Mouse (Mus musculus) liver (tissue): Measurements from ENCODE around the gene Rere.
A peak's percentile ranks its signal among the peaks of the same experiment; 100 is the strongest.

Experiments
- DNase-seq: peaks from one replicate; pipeline ENCODE4 v3.0.0-alpha.2; 2020; ENCODE audit warnings: mixed read lengths

Gene Rere

DNA sequence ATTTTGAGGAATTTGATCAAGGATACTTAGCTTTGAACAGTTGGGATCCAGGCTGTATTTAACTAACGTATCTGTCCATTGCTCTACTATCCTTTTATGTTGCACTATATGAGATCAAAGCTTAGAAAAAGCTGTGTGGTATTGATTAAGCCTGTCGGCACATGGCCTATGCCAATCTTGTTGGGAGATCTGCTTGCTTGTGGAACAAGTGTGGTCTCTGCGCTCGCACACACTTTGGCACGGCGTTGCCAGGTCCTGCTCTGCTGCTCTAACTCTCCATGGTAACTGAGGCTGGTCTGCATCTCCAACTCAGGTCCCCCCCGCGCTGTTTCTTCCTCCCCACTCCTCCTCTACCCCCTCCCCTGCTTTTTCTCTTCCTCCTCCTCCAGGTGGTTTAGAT, 112.2 kb downstream of the Rere start:
- DNase-seq: no peak

DNA sequence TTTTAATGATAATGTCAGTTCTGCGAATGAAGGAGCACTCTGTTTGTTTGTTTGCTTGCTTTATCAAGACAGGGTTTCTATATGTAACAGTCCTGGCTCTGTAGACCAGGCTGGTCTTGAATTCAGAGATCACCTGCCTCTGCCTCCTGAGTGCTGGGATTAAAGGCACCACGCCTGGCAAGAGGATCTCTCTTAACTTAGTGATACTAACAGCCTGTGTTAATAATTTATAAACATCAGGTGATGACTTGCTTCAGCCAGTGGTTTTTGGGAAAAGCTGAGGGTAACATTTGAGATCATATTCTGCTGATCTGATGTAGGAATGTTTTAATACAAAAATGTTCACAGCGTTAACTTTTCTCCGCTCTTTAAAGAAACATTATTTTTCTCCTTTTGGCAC, 112.6 kb downstream of the Rere start:
- no peak for DNase-seq

DNA sequence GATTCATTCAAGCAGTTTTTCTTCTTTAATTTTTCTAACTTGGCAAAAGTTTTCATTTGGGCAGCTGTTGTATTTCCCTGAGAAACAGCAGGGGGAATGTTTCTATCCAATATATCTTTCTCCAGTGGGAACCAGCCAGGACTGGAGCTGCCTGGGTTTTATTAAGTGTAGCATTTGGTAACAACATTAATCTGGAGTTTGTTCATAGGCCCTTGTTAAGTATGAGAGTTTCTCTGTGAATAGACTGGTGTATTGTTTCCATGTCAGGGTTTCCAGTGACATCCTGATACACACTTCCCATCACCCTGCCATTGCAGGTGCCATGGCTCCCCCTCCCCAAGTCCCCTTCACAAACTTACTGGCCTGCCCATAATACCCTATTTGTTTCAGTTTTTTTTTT, 114.9 kb downstream of the Rere start:
- no peak for DNase-seq

DNA sequence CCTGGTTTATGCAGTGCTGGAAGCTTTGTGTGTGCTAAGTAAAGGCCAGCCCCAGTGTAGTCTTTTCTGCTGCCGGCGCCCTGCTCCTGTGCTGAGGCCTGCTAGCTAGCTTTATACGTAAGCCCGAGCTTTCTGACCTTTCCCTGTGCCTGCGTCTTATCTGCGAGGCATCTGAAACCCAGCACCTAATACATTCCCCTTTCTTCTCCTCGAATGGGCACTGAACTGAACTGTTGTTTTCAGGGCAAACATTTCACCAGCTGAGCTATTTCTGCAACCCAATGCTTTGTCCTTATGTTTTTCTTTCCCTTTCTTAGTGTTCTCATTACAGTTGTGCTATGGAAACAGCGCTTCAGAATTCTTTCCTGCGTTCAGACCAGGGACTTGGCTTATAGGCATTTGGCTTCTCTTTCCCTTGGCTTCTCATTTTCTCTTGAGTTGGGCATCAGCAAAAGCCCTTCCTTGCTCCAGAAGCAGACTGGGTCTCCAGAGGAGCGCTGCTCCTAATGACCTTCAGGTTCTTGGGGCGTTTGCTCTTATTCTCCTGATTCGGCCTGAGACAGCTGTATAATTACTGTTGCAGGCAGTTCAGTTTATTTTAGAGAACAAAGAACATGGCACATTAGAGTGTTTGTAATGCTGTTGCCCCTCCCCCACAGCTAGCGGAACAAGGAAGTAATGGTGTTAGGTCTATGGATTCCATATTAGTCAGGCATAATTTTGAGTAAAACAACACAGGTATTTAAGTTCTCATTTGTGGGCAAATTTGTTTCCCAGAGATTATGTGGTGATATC, 115.6 kb downstream of the Rere start:
- DNase-seq: peak; percentile 28

DNA sequence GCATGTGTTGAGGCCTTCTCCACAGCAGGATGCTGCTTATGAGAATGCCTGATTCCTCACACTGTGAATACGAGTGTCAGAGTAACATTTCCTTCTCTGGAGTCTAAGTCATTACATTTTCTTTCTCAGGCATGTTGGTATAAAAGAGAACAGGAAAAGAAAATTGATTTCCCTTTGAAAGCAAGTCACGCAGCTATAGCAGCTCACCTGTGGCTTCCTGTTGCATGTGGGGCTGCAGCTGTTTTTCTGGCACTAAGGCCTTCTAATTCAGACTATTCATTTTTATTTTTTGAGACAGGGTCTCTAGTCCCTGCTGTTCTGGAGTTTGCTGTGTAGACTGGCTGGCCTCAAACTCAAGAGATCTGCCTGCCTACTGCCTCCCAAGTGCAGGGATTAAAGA, 117.6 kb downstream of the Rere start:
- DNase-seq: no peak

DNA sequence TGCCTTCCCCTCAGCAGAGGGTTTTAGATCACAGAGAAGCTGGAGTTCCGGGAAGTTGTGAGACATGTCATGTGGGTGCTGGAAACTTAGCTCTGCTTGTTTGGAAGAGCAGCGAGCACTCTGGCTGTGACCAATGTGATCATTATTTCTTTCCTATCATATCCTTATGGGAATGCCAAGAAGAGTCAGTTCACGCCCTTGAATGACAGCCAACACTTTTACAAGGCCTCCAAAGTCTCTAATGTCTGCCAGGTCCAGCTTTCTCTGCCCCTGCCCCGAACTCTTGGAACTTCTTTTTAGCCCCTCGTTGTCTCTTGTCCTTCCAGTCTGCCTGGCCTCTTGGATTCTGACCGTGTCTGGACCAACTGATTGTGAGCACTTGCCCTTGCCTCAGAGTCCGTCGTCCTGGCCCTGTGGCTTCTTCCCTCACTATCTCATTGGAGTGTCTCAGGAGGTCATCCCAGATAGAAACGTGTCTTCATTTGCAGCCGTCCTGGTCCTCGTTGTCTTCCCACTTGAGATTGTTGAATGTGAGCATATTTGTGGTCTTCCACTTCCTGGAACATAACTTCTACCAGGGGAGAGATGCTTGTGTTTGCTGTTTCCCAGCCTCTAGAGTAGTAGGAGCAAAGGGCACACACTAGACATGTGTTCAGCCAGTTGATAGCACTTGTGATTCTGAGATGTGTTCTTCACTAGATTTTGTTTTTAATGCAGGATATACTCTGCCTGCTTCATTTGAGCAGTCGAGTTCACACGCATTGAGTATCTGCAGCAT, 120.6 kb downstream of the Rere start:
- no peak for DNase-seq

DNA sequence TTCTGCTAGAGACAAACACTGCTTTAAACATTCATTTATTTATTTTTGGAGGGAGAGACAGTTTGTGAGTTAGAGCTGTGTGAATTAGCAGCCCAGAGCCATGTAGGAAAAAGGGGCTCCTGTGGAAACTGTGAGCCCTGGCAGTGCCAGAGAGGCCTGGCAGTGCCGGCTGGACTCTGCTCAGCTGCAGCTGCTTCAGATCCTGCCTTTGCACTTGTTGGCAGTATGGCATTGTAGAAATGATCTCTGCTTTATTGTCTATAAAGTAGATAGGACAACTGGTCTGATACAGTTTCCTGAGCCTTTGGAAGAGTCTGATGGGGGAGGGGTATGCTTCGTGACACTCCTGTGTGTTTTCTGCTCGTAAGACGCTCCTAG, 121.2 kb downstream of the Rere start:
- no peak for DNase-seq

DNA sequence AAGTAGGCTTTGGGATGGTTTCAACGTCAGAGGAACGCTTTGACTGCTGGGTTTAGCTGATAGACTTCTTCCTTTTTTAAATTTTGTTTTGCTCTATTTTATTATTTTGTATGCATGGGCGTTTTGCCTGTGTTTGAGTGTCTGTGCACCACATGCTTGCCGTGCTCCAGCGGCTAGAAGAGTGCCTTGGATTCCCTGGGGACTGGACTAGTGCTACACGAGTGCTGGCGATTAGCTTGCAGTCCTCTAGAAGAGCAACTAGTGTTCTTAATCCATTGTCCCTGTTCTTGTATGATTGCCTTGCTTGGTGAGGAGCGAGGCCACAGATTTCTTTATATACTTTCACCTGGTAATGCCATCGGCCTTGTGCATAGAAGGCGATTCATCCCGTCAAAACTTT, 122.5 kb downstream of the Rere start:
- DNase-seq: no peak

DNA sequence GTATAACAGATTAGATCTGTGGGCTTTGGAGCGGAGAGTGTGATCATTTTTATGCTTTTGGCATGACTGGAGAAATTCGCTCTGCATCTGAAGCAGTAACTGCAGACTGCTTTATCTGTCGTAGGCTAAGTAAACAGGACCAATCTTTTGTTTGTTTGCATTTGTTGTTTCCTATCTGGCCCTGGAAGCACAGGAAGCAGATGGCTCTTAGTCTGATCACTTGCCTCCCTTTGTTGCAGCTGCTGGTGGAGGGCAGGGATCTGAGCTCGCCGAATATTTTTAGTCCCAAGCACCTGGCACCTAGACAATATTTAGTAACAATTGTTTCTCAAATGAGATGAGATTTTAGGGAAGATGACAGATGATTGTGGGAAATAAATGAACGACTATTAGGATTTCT, 123.1 kb downstream of the Rere start:
- DNase-seq: no peak

DNA sequence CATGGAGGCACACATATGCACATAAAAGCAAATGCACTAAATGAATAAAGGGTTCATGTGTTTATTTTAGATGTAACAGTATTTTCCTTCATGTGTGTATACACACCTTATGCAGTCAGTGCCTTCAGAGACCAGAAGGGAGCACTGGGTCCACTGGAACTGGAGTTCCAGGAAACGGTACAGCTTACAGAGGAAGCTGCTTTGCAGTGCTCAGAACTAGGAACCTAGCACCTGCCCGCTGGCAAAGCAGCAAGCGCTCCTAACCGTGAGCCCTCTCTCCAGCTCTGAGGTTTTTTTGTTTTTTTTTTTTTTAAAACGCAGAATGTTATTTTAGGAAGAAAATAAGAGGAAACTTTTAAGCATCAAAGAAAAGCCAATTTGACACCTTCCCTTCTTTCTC, 124.3 kb downstream of the Rere start:
- DNase-seq: no peak

DNA sequence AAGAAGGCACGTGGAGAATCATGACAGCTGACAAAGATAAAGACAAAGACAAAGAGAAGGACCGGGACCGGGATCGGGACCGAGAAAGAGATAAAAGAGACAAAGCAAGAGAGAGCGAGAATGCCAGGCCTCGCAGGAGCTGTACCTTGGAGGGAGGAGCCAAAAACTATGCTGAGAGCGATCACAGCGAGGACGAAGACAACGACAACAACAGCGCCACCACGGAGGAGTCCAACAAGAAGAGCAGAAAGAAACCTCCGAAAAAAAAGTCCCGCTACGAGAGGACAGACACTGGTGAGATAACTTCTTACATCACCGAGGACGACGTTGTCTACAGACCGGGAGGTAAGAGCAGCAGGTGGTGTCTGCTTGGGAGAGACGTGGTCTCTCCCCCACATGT, 124.9 kb downstream of the Rere start:
- peak; percentile 68 for DNase-seq

DNA sequence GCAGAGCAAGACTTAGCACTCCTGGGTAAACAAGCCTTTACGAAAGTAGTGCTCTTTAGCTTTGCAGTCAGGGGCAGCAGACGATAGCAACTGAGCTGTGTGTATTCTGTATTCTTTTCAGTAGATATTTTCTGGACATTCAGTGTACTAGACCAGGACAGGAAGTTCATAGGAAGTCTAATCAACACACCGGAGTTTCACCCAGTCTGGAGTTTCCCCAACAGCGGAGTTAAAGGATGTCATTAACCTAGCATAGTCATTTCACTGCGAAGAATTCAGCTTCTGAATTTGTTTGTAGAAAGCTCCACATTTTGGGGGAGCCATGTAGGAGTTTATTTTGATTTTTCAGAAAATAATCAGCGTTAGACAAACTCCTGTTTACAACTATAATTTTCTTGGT, 125.4 kb downstream of the Rere start:
- no peak for DNase-seq

DNA sequence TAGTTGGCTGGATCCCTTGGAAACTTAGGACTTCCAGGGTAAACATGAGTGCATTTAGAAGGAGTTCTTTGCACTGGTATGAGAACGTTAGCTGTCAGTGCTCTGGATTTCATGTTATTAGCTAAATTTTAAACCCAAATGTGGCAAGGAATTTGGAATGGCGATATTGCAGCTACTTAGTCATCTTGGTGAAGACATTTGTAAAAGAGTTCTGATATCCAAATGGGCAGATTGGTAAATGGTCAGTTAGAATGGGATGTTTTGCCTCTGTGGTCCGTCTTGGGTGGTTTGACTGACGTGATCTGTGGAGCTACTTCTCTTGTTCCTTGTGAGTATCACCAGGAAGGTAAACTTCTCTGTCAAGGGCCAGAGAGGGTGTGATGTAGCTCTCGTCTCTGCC, 132.8 kb downstream of the Rere start:
- DNase-seq: no peak

DNA sequence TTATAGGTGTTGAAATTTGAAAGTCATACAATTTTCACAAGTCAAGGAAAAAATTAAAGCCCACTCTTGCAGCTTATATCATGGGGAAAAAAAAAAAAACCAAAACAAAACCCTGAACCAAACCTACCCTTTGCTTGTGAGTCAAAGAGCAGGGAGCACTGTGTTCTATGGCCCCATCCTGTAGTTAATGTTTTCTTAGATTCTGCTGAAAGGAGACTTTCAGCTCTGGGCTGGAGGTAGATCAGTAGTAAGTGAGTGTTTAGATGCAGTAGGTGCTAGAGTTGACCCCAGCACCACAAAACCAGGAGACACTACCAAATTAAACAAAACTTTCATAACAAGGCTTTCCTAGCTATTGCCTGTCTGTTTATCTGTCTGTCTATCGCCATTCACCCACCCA, 133.3 kb downstream of the Rere start:
- DNase-seq: no peak

DNA sequence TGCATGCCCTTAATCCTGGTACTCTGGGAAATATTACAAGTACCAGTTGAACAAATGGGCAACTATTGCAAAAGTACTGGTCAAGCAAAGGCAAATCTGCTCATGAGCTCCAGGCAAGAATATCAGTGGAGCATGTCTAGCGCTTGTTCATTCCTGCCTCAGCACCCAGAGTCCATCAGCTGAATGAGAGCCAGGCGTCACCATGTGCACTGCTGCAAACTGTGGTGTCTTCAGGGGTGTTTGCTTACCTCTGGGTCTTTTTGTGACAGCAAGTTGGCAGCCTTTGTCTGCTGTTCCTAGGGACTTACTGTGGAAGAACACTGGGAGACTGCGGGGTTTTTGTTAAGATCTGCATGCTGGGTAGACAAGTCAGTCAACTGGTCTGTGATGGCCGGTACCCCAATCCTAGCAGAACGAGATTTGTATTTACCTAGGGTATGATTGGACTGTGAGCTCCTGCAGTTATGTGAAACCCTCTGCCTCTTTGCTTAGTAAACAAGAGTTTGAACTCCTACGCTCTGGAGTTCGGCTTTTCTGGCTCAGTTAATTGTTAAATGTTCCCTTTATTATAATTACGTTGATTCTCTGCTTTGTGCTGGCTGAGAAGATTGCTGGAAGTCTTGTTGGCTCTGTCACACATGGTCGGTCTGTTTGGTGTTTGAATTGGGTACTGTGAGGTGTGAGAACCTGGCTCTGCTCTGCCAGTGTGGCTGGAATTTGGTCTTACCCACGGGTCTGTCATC, 134.0 kb downstream of the Rere start:
- no peak for DNase-seq

DNA sequence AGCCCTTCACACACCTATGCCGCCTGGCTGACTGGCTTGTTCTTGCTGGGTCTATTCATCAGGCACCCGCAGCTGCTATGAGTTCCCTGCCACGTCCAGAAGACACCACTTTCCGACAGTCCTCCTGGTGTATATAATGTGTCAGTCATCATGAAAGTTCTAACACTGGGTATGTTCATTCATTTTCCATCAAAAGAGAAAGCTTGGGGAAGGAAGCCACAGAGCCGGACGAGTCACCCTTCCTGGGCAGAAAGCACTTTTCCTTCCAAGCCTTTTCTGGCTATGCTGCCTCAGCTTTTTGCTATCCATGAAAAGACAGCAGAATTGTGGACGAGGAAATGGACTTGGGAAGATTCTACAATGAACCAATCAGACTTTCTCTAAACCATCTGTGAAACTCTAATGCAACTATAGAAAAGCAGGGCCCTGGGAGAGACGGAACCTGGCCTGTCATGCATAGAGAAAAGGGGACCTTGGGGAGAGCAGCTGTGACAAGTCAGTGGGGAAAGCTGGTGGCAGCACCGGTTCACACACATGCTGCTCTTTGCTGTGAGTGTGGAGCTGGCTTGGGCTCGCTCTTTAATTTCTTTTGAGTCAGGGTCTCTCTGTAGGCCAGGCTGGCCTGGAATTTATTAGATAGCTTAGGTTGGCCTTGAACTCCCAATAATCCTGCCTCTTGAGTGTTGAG, 139.3 kb downstream of the Rere start:
- no peak for DNase-seq

DNA sequence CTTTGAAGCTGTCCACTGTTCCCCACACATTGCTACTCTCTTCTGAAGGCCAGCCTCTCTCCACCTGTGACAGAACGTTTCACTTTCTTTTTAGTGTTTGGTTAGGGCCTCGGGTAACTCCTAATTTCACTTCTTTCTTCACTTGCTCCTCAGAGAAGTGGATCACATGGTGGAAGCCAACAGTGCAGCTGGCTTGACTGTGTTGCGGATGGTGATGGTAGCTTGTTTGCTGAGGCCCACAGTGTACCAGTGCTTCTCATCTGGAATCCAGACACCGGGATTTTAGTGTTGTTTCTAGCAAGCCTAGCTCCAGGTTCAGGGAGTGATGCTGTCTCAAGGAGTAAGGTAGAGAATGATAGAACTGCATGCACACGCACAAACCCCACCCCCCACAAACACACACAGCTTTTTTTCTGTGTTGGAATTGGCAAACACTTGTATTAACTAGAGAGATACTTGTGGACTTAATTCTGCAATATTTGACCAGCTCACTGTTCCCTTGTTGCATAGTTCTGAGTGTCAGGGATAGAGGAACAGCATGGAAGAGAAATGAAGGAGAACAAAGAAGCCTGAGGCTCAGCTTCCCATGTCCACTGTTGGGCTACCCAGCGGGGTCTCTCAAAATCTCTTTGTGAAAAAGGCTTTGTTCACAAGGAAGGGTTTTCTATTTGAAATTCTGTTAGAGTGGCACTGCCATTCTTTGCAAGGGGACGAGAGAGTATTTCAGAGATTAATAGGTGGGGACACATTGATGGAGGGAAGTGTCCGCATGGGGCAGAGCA, 144.8 kb downstream of the Rere start:
- DNase-seq: no peak

DNA sequence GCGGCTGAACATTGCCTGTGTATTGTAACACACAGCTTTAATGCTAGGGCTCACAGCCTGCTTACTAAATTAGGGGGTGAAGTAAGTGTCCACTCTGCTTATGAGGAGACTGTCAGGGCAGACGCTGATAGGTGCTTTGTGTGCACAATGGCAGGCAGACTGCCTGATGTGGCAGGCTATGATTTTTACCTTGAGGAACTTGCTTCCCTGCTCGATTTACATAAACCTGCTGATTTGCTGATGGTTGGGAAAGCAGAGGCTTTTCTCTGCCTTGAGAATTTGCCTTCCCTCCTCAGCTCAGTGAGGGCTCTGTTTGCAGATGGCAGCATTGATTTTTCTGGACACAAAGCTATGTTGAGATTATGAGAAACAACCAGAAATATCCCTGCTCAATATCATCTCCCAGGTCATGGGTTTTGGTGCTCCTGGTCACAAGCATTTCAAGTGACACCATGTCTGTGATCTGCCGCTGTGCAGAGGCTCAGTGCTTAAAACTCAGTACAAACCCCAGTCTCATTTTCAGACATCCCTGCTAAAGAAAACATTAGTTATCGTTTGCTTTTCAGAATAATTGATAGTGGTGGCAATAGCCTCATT, 145.5 kb downstream of the Rere start:
- no peak for DNase-seq

DNA sequence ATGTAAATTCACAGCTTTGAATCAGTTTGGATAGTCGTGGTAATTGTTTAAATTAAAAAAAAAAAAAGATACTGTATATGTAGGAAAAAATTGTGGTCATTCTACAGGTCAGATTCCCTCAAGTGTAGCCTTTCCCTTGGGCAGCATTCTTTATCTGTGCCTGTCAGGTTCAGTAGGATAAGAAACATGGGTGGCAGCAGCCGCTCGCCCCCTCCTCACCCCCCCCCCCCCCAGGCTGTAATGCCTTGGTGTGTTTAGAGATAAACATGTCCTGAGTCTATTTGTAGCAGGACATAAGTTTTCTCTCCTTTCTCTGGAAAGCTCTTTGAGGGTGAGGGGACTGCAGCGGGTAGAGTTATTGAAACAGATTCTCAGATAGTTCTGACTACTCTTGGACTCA, 147.3 kb downstream of the Rere start:
- DNase-seq: peak; percentile 45

DNA sequence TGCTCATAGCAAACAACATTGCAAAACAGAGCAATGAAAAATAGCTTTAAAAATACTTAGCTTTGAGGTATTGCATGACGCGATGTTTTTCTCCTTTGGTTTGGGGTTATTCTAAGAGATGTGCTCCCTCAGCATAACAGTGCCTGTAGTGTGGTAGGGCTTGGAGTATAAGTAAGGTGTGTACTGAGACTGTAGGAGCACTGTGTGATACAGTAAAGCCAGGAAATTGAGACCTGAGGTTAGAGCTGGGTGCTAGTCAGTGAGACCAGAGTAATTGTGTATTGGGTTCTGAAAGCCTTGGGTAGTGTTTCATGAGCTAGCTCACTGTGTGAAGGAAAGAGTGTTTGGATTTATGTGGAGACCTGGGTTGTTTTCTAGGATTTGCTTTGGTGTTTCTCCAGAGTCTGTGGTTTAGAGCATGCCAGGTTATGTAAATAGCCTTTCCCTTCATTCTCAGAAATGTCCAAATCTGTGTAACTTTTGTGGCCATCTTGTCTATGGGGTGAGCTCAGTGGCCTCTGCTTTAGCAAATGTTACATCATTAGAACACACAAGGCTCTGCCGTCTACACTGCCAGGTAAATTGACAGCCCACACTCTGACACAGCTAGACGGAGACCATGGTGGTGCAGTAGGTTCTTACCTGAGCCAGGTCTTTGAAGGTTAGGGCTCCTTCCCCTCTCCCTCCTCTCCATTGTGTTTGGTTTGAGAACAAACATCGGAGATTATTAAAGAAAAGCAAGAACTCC, 152.6 kb downstream of the Rere start:
- no peak for DNase-seq

DNA sequence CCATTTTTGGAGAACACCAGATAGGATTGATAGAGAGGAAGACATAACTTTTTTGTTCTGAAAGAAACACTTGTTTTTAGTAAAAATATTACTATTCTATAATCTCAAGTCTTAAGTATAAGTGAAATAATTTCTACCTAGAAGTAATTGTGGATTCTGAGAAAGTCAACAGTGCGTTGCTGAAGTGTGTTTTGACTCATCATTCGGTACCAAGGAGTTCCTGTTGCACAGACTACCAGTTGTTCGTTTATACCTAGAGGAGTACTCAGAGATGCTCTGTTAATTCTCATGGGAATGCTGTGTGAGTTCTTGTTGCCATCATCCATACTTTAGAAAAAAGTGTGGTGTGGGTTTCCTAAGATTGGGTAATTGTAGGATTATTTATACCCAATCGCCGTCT, 154.1 kb downstream of the Rere start:
- no peak for DNase-seq
